Mouse (Mus musculus) adipocyte (in vitro differentiated cells): Measurements from ENCODE around the gene Rdh11.

Experiments
- DNase-seq: peaks from one replicate; pipeline ENCODE4 v3.0.0-alpha.2; 2016; ENCODE audit warnings: low spot score

Rdh11 gene

GRCm38 (mm10) chr12:79139417-79139816, 52.7 kb downstream of the Rdh11 start:
- no peak for DNase-seq

- no peak for DNase-seq
Measured at GRCm38 (mm10) chr12:79138999-79139398, 53.1 kb downstream of the Rdh11 start.

GRCm38 (mm10) chr12:79136949-79137348, 55.1 kb downstream of the Rdh11 start:
- no peak for DNase-seq

- DNase-seq, result no peak
Measured at GRCm38 (mm10) chr12:79135105-79135504, 57.0 kb downstream of the Rdh11 start.

- no peak for DNase-seq
Measured at GRCm38 (mm10) chr12:79134676-79135075, 57.4 kb downstream of the Rdh11 start.

- peak; percentile 4 for DNase-seq
Measured at GRCm38 (mm10) chr12:79131706-79132460, 60.2 kb downstream of the Rdh11 start.

GRCm38 (mm10) chr12:79131178-79131675, 60.9 kb downstream of the Rdh11 start:
- no peak for DNase-seq

GRCm38 (mm10) chr12:79130299-79131177, 61.6 kb downstream of the Rdh11 start, which contains the start of gene Arg2:
Gene Arg2 (plus strand): TSS chr12:79130777.
- no peak for DNase-seq
